Mouse (Mus musculus): ENCODE measurements at regions not wholly inside any gene's neighbourhood (a gene's known extent, or its start where the extent isn't known, plus 50 kb on each side); places are given as distances from the start of the nearest gene placed in this dataset.

- Histone ChIP-seq H3K36me3 (ENCODE audit: control insufficient read depth, insufficient read depth) (no peaks in the 10 kb centered on the region), H3ac (ENCODE audit: control insufficient read depth, insufficient read length, low read depth) (no peak overlapping the region), H3K4me3 (ENCODE audit: insufficient read depth, poor library complexity, severe bottlenecking) (no peak overlapping the region), H3K79me3 (ENCODE audit: low read depth) (no peaks in the 10 kb centered on the region), H3K79me2 (ENCODE audit: control insufficient read depth, insufficient read depth) (no peaks in the 10 kb centered on the region), H3K27me3 (ENCODE audit: control insufficient read depth, insufficient read depth, insufficient read length) (peaks cover 25% of the 10 kb centered on the region)
- no peak for TF ChIP-seq FOSL1 (IDR thresholded peaks at IDR 0.05; ENCODE audit: insufficient read depth, low read length, poor library complexity, severe bottlenecking)
- no peak for TF ChIP-seq MYOG (IDR thresholded peaks at IDR 0.05; ENCODE audit: control insufficient read depth, extremely low read depth, insufficient read length)
- no peak for TF ChIP-seq USF1 (IDR thresholded peaks at IDR 0.05; ENCODE audit: low read depth)
- no peak for TF ChIP-seq MYOD1 (IDR thresholded peaks at IDR 0.05; ENCODE audit: control insufficient read depth, insufficient read length, low read depth)
- TF ChIP-seq MAX (IDR thresholded peaks at IDR 0.05) = no peak
- no peak for TF ChIP-seq CEBPB (IDR thresholded peaks at IDR 0.05; ENCODE audit: low read depth)
- no peak for TF ChIP-seq CTCF (IDR thresholded peaks at IDR 0.05; ENCODE audit: control insufficient read depth, insufficient read depth, insufficient read length)
These were observed 182.0 kb downstream of the Tfap2c start for GRCm38 (mm10) chr2:172731408-172731807.

- TF ChIP-seq FOSL1 (IDR thresholded peaks at IDR 0.05; ENCODE audit: insufficient read depth, low read length, poor library complexity, severe bottlenecking) (no peak), CEBPB (IDR thresholded peaks at IDR 0.05; ENCODE audit: low read depth) (no peak), USF1 (IDR thresholded peaks at IDR 0.05; ENCODE audit: low read depth) (no peak), MYOG (IDR thresholded peaks at IDR 0.05; ENCODE audit: control insufficient read depth, extremely low read depth, insufficient read length) (no peak)
- H3K4me3 ChIP-seq (ENCODE audit: insufficient read depth, poor library complexity, severe bottlenecking) = no peak overlapping the region
- H3K79me3 ChIP-seq (ENCODE audit: low read depth) = no peaks in the 10 kb centered on the region
- H3K79me2 ChIP-seq (ENCODE audit: control insufficient read depth, insufficient read depth) = no peaks in the 10 kb centered on the region
- no peaks in the 10 kb centered on the region for H3K36me3 ChIP-seq (ENCODE audit: control insufficient read depth, insufficient read depth)
- no peak overlapping the region for H3ac ChIP-seq (ENCODE audit: control insufficient read depth, insufficient read length, low read depth)
- H3K27me3 ChIP-seq (ENCODE audit: control insufficient read depth, insufficient read depth, insufficient read length) = peaks cover 25% of the 10 kb centered on the region
These were observed 183.2 kb downstream of the Tfap2c start for GRCm38 (mm10) chr2:172732453-172733210.

- TF ChIP-seq CEBPB (IDR thresholded peaks at IDR 0.05; ENCODE audit: low read depth) = no peak
- TF ChIP-seq MAX (IDR thresholded peaks at IDR 0.05) = no peak
- no peak for TF ChIP-seq CTCF (IDR thresholded peaks at IDR 0.05; ENCODE audit: control insufficient read depth, insufficient read depth, insufficient read length)
- TF ChIP-seq USF1 (IDR thresholded peaks at IDR 0.05; ENCODE audit: low read depth) = no peak
- no peak for TF ChIP-seq FOSL1 (IDR thresholded peaks at IDR 0.05; ENCODE audit: insufficient read depth, low read length, poor library complexity, severe bottlenecking)
- TF ChIP-seq MYOG (IDR thresholded peaks at IDR 0.05; ENCODE audit: control insufficient read depth, extremely low read depth, insufficient read length) = no peak
- no peak for TF ChIP-seq MYOD1 (IDR thresholded peaks at IDR 0.05; ENCODE audit: control insufficient read depth, insufficient read length, low read depth)
- no peaks in the 10 kb centered on the region for H3K79me2 ChIP-seq (ENCODE audit: control insufficient read depth, insufficient read depth)
- H3ac ChIP-seq (ENCODE audit: control insufficient read depth, insufficient read length, low read depth) = no peak overlapping the region
- no peaks in the 10 kb centered on the region for H3K36me3 ChIP-seq (ENCODE audit: control insufficient read depth, insufficient read depth)
- H3K79me3 ChIP-seq (ENCODE audit: low read depth) = no peaks in the 10 kb centered on the region
- no peak overlapping the region for H3K4me3 ChIP-seq (ENCODE audit: insufficient read depth, poor library complexity, severe bottlenecking)
- peaks cover 23% of the 10 kb centered on the region for H3K27me3 ChIP-seq (ENCODE audit: control insufficient read depth, insufficient read depth, insufficient read length)
These were observed 184.1 kb downstream of the Tfap2c start for GRCm38 (mm10) chr2:172733403-172733995.

GRCm38 (mm10) chr2:172735621-172736020 lies 186.2 kb downstream of the Tfap2c start:
- Histone ChIP-seq H3K79me3 (ENCODE audit: low read depth) (no peaks in the 10 kb centered on the region), H3K79me2 (ENCODE audit: control insufficient read depth, insufficient read depth) (no peaks in the 10 kb centered on the region), H3K4me3 (ENCODE audit: insufficient read depth, poor library complexity, severe bottlenecking) (no peak overlapping the region), H3K27me3 (ENCODE audit: control insufficient read depth, insufficient read depth, insufficient read length) (peaks cover 15% of the 10 kb centered on the region), H3K36me3 (ENCODE audit: control insufficient read depth, insufficient read depth) (no peaks in the 10 kb centered on the region), H3ac (ENCODE audit: control insufficient read depth, insufficient read length, low read depth) (no peak overlapping the region)
- TF ChIP-seq MYOD1 (IDR thresholded peaks at IDR 0.05; ENCODE audit: control insufficient read depth, insufficient read length, low read depth) = no peak
- TF ChIP-seq CTCF (IDR thresholded peaks at IDR 0.05; ENCODE audit: control insufficient read depth, insufficient read depth, insufficient read length) = no peak
- TF ChIP-seq FOSL1 (IDR thresholded peaks at IDR 0.05; ENCODE audit: insufficient read depth, low read length, poor library complexity, severe bottlenecking) = no peak
- TF ChIP-seq CEBPB (IDR thresholded peaks at IDR 0.05; ENCODE audit: low read depth) = no peak
- TF ChIP-seq USF1 (IDR thresholded peaks at IDR 0.05; ENCODE audit: low read depth) = no peak
- no peak for TF ChIP-seq MYOG (IDR thresholded peaks at IDR 0.05; ENCODE audit: control insufficient read depth, extremely low read depth, insufficient read length)
- no peak for TF ChIP-seq MAX (IDR thresholded peaks at IDR 0.05)

GRCm38 (mm10) chr2:172739041-172739491 lies 189.7 kb downstream of the Tfap2c start:
- Histone ChIP-seq H3K79me3 (ENCODE audit: low read depth) (no peaks in the 10 kb centered on the region), H3K4me3 (ENCODE audit: insufficient read depth, poor library complexity, severe bottlenecking) (no peak overlapping the region), H3K36me3 (ENCODE audit: control insufficient read depth, insufficient read depth) (no peaks in the 10 kb centered on the region), H3ac (ENCODE audit: control insufficient read depth, insufficient read length, low read depth) (no peak overlapping the region), H3K27me3 (ENCODE audit: control insufficient read depth, insufficient read depth, insufficient read length) (peaks cover 4% of the 10 kb centered on the region), H3K79me2 (ENCODE audit: control insufficient read depth, insufficient read depth) (no peaks in the 10 kb centered on the region)
- TF ChIP-seq FOSL1 (IDR thresholded peaks at IDR 0.05; ENCODE audit: insufficient read depth, low read length, poor library complexity, severe bottlenecking) (no peak), MYOD1 (IDR thresholded peaks at IDR 0.05; ENCODE audit: control insufficient read depth, insufficient read length, low read depth) (no peak), MYOG (IDR thresholded peaks at IDR 0.05; ENCODE audit: control insufficient read depth, extremely low read depth, insufficient read length) (no peak)

Measured in C2C12 (cell line).